Mouse (Mus musculus): ENCODE data around the gene Arhgap28. TPM values are rescaled to one million over a fixed set of nuclear protein-coding genes. Genes with fewer than 3 reads are reported as not detected.

The Arhgap28 gene
- total RNA-seq (2014; rRNA removed) (8.6 and 8.7 TPM in 2 replicates), polyA plus RNA-seq (2015; fragmentation: Nextera tagmentation; extraction: Ambion mirVana) (3.6 and 4.2 TPM in 2 replicates)

DNA sequence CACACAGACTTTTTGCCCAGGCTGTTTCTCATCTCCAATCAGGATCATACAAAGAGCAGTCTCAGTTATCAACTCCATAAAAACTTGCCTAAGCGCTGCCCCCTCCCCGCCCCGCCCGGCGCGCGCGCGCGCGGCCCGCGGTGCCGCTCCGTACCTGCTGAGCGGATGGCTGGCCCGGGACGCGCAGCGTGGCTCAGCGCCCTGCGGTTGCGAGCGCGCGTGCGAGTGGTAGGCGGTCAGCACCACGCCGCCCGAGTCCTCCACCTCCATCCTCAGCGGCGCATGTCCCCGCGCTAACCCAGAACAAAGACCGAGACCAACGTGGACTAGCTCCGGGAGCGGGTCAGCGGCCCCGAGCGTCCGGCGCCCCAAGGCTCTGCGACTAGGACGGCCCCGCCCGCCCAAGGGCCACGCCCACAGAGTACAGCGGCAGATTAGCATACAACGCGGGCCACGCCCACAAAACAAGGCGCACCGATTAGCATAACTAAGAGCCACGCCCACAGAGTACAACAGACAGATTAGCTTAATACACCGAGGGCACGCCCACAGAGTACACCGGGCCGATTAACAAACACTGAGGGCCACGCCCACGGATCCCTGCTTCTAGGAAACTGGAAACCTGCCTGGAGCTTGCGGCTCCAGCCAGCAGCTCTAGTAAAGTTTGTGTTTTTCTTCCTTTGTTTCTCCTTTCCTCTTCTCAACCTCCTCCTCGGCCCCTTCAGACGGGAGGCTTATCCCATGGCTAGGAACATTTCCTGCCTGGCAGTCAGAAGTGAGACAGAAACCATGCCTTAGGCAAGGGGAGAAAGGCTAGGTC is at the start of gene Arhgap28:
Gene Arhgap28 (minus strand): TSS at position 380 of the 820 bp plus-strand sequence.
- under 1% methylated on average over 64 of the region's 65 CpGs for WGBS
- ATAC-seq, result peak; percentile 91
- TF ChIP-seq CTCF (IDR thresholded peaks at IDR 0.05; ENCODE audit: low read depth), result no peak
- peak within 1 kb of the TSS; percentile 87 for H3K4me2 ChIP-seq (ENCODE audit: low read depth)
- H3K27me3 ChIP-seq (ENCODE audit: insufficient read depth, low read length), result no peaks in the 10 kb centered on the region
- H3K9ac ChIP-seq, result peak within 1 kb of the TSS; percentile 62
- peak within 1 kb of the TSS; percentile 83 for H3K27ac ChIP-seq (ENCODE audit: low read depth, low read length)
- H3K4me3 ChIP-seq (ENCODE audit: low read depth, low read length), result peak within 1 kb of the TSS; percentile 68
- DNase-seq, result peak; percentile 84
- H3K9me3 ChIP-seq (ENCODE audit: low read length), result no peaks in the 10 kb centered on the region
- 0 out of 2 replicates have a peak, but pooled peaks cover 8% of the 10 kb centered on the region for H3K4me1 ChIP-seq (ENCODE audit: insufficient read depth)
- no peaks in the 10 kb centered on the region for H3K36me3 ChIP-seq (ENCODE audit: insufficient read depth)

DNA sequence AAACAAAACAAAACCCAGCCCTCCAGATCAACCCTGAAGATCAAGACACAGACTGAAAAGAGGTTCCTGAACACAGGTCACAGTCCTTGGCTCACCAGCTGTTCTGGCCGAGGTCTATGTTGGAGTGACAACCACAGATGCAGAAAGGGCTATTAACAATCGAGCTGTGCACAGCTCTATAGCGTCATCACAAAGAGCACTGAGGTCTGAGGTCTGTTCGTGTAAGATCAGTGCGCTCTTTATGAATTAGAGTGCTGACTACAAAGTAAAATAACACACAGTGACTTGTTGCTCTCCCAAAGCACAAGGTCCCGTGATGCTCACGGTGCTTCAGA is 42.4 kb upstream of the Arhgap28 start:
- H3K9me3 ChIP-seq (ENCODE audit: low read length), result no peaks in the 10 kb centered on the region
- no peak for TF ChIP-seq CTCF (IDR thresholded peaks at IDR 0.05; ENCODE audit: low read depth)
- no peak overlapping the region for H3K27ac ChIP-seq (ENCODE audit: low read depth, low read length)
- no peaks in the 10 kb centered on the region for H3K27me3 ChIP-seq (ENCODE audit: insufficient read depth, low read length)
- H3K4me1 ChIP-seq (ENCODE audit: insufficient read depth), result no peaks in the 10 kb centered on the region
- 65% methylated on average over 7 of the region's 7 CpGs for WGBS
- H3K36me3 ChIP-seq (ENCODE audit: insufficient read depth), result no peaks in the 10 kb centered on the region
- no peak overlapping the region for H3K4me2 ChIP-seq (ENCODE audit: low read depth)
- no peak for ATAC-seq
- no peak overlapping the region for H3K9ac ChIP-seq
- no peak overlapping the region for H3K4me3 ChIP-seq (ENCODE audit: low read depth, low read length)
- DNase-seq, result no peak

DNA sequence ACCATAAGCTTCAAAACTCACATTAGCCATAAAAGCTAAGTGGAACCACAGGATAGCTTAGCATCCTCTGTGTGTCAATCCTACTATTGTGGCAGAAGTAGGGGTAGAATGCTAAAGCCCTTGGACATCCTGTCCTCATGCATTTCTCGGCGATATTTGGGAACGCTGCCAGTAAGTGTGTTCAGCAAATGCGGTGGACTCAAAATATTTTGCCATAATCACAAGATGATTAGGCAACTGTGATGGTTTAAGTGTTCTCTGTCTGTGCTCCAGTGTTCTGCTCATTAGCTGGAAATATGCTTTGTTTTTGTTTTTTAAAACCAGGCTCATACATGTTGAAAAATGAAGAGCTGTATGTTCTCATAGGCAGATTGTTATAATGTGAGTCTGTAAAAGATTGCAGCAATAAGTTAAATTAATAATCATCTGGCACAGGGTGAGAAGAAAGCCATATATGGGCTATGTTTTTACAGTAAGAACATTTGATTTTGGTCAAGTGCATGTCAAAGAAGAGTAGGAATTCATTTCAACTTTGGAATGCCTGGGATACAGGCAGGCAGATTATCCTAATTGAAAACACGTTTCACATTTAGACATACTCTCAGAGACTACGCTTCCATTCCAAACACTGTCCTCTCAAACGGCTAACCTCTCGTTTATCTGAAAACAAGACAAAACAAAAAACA is 41.9 kb upstream of the Arhgap28 start:
- no peak for TF ChIP-seq CTCF (IDR thresholded peaks at IDR 0.05; ENCODE audit: low read depth)
- no peak for ATAC-seq
- Histone ChIP-seq H3K9me3 (ENCODE audit: low read length) (no peaks in the 10 kb centered on the region), H3K4me2 (ENCODE audit: low read depth) (no peak overlapping the region), H3K36me3 (ENCODE audit: insufficient read depth) (no peaks in the 10 kb centered on the region), H3K9ac (no peak overlapping the region), H3K27me3 (ENCODE audit: insufficient read depth, low read length) (no peaks in the 10 kb centered on the region), H3K4me1 (ENCODE audit: insufficient read depth) (no peaks in the 10 kb centered on the region), H3K27ac (ENCODE audit: low read depth, low read length) (no peak overlapping the region), H3K4me3 (ENCODE audit: low read depth, low read length) (no peak overlapping the region)
- WGBS, result 62% methylated on average over 8 of the region's 8 CpGs
- no peak for DNase-seq

GRCm38 (mm10) chr17:68042377-68042776 is 38.5 kb upstream of the Arhgap28 start:
- Histone ChIP-seq H3K4me1 (ENCODE audit: insufficient read depth) (no peaks in the 10 kb centered on the region), H3K9ac (no peak overlapping the region), H3K27me3 (ENCODE audit: insufficient read depth, low read length) (no peaks in the 10 kb centered on the region), H3K4me2 (ENCODE audit: low read depth) (no peak overlapping the region), H3K4me3 (ENCODE audit: low read depth, low read length) (no peak overlapping the region), H3K27ac (ENCODE audit: low read depth, low read length) (no peak overlapping the region), H3K36me3 (ENCODE audit: insufficient read depth) (no peaks in the 10 kb centered on the region), H3K9me3 (ENCODE audit: low read length) (no peaks in the 10 kb centered on the region)
- 94% methylated on average over 4 of the region's 4 CpGs for WGBS
- no peak for DNase-seq
- ATAC-seq, result no peak
- no peak for TF ChIP-seq CTCF (IDR thresholded peaks at IDR 0.05; ENCODE audit: low read depth)

- DNase-seq, result no peak
- no peak for ATAC-seq
- no peak overlapping the region for H3K9ac ChIP-seq
- no peaks in the 10 kb centered on the region for H3K9me3 ChIP-seq (ENCODE audit: low read length)
- H3K4me3 ChIP-seq (ENCODE audit: low read depth, low read length), result no peak overlapping the region
- no peaks in the 10 kb centered on the region for H3K4me1 ChIP-seq (ENCODE audit: insufficient read depth)
- H3K27ac ChIP-seq (ENCODE audit: low read depth, low read length), result no peak overlapping the region
- no peaks in the 10 kb centered on the region for H3K27me3 ChIP-seq (ENCODE audit: insufficient read depth, low read length)
- 85% methylated on average over 1 of the region's 1 CpGs for WGBS
- H3K4me2 ChIP-seq (ENCODE audit: low read depth), result no peak overlapping the region
- no peak for TF ChIP-seq CTCF (IDR thresholded peaks at IDR 0.05; ENCODE audit: low read depth)
- H3K36me3 ChIP-seq (ENCODE audit: insufficient read depth), result no peaks in the 10 kb centered on the region
Measured at GRCm38 (mm10) chr17:68037011-68037410, 33.1 kb upstream of the Arhgap28 start.

- Histone ChIP-seq H3K4me1 (ENCODE audit: insufficient read depth) (no peaks in the 10 kb centered on the region), H3K27me3 (ENCODE audit: insufficient read depth, low read length) (no peaks in the 10 kb centered on the region), H3K4me3 (ENCODE audit: low read depth, low read length) (no peak overlapping the region), H3K9me3 (ENCODE audit: low read length) (no peaks in the 10 kb centered on the region), H3K4me2 (ENCODE audit: low read depth) (no peak overlapping the region), H3K27ac (ENCODE audit: low read depth, low read length) (no peak overlapping the region), H3K9ac (no peak overlapping the region), H3K36me3 (ENCODE audit: insufficient read depth) (no peaks in the 10 kb centered on the region)
- no peak for TF ChIP-seq CTCF (IDR thresholded peaks at IDR 0.05; ENCODE audit: low read depth)
- DNase-seq (no peak), ATAC-seq (no peak)
- WGBS, result 67% methylated on average over 5 of the region's 5 CpGs
Measured at GRCm38 (mm10) chr17:68029495-68029894, 25.6 kb upstream of the Arhgap28 start.

DNA sequence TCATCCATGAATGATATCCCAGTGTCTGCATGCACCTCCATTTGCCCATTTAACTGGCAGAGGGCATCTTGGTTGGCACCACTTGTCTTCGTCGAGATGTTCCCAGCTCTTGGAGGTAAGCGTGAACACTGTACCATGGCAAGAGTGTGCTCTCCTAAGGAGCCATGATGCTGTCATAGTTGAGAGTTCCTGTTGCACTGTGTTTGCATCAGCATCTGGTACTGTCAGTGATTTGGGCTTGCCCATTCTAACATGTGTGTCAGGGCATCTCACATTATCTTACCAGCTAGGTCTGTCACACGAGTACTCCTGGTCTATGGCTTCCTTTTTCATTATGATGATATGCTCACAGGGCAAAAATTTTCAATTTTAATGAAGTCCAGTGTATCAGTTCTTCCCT is 24.6 kb upstream of the Arhgap28 start:
- no peak overlapping the region for H3K4me3 ChIP-seq (ENCODE audit: low read depth, low read length)
- no peaks in the 10 kb centered on the region for H3K36me3 ChIP-seq (ENCODE audit: insufficient read depth)
- WGBS, result 95% methylated on average over 4 of the region's 4 CpGs
- no peaks in the 10 kb centered on the region for H3K9me3 ChIP-seq (ENCODE audit: low read length)
- DNase-seq, result no peak
- no peak for TF ChIP-seq CTCF (IDR thresholded peaks at IDR 0.05; ENCODE audit: low read depth)
- no peak overlapping the region for H3K9ac ChIP-seq
- H3K4me2 ChIP-seq (ENCODE audit: low read depth), result no peak overlapping the region
- no peaks in the 10 kb centered on the region for H3K27me3 ChIP-seq (ENCODE audit: insufficient read depth, low read length)
- H3K4me1 ChIP-seq (ENCODE audit: insufficient read depth), result no peaks in the 10 kb centered on the region
- no peak for ATAC-seq
- no peak overlapping the region for H3K27ac ChIP-seq (ENCODE audit: low read depth, low read length)

Measured in forebrain, postnatal 0 days (tissue).